Mouse (Mus musculus) gastrocnemius, adult 2 months (tissue): ENCODE results near the gene Nup160. TPM values are rescaled to one million over a fixed set of nuclear protein-coding genes. Genes with fewer than 3 reads are reported as not detected.

Experiments
- DNase-seq: peaks from one replicate; pipeline ENCODE4 v3.0.0; 2022
- H3K27ac ChIP-seq: fragments of 200-600 bp; 2 replicates; pipeline ENCODE4 v1.8.1; 2022; ENCODE audit warnings: mild to moderate bottlenecking
- H3K4me3 ChIP-seq: fragments of 200-600 bp; 2 replicates; pipeline ENCODE4 v1.8.1; 2022; ENCODE audit warnings: mild to moderate bottlenecking, moderate library complexity
- CTCF ChIP-seq: fragments of 200-600 bp; IDR thresholded peaks from 2 replicates; pipeline ENCODE4 v1.8.1; 2022; ENCODE audit warnings: antibody characterized with exemption, mild to moderate bottlenecking, moderate library complexity
- intact Hi-C: fragments of 180-260 bp; cut with DNase I; formaldehyde crosslinking; loops from one replicate; pipeline ENCODE4 v1.15.1; 2025
- long read RNA-seq, 2 experiments: library from polyadenylated mRNA; stranded (forward); transcript quantifications; one replicate each; pipeline ENCODE4 v2.0.0; 2021
- total RNA-seq, 2 experiments: library from RNA; stranded (reverse); gene quantifications; 2 replicates each; pipeline ENCODE4 v1.2.3; 2021

The Nup160 gene
- total RNA-seq, result 10 to 100 TPM; 11.2 to 12.5 TPM
- long read RNA-seq, experiment 1, partial matches to known transcripts, result 5 of 6 reads
- long read RNA-seq, experiment 1, other reads (novel, unspliced or antisense), result 1 of 6 reads
- long read RNA-seq, experiment 2, partial matches to known transcripts, result 8 of 8 reads
- long read RNA-seq, experiment 2, other reads (novel, unspliced or antisense), result 0 of 8 reads

DNA sequence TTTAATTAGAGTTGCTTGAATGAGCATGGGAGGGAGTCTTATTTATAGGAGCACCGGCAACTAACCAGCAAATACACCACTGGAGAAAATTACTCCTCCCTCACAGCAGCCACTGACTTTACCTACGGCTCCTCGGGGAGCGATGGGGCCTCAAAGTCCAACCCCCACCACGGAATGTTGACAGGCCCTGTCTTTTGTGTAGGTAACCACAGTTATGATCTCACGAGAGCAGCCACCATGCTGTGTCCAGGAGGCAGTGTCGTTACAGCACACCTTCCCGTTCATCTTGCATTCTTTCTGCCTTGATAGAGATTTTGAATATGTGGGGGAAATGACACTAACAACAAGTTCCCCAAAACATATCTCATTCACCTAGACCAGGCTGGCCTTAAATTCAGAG, at the start of gene Nup160:
Gene Nup160, plus strand, starts transcription at position 209 of the 400 bp plus-strand sequence.
- intact Hi-C loops, result loop anchor here (5.0 kb wide), 1 partner anchor 95 kb away; the partner anchor contains the start of gene Ptprj
- Histone ChIP-seq H3K27ac (no peak within 1 kb of the TSS), H3K4me3 (no peak within 1 kb of the TSS)
- TF ChIP-seq CTCF, result no peak
- no peak for DNase-seq

DNA sequence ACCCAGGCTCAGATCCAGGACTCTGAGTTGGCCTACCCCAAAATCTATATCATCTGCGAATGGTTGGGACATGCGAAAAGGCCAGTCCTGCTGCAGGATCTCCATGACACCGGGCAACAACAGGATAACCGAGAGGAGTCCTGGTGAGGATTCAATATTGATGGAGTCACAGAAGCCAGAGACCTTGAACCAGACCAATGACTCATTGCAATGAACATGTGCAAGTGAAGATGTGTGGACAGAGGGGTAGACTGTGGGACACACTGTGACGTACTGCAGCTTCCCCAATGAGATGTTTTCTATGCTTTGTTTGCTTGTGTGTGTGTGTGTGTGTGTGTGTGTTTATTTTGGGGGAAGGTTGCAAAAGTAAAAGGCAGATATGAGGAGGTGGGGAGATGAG, 48.8 kb upstream of the Nup160 start:
- H3K27ac ChIP-seq, result no peak overlapping the region
- intact Hi-C loops, result no loop called here
- no peak for DNase-seq
- TF ChIP-seq CTCF, result no peak
- no peak overlapping the region for H3K4me3 ChIP-seq

DNA sequence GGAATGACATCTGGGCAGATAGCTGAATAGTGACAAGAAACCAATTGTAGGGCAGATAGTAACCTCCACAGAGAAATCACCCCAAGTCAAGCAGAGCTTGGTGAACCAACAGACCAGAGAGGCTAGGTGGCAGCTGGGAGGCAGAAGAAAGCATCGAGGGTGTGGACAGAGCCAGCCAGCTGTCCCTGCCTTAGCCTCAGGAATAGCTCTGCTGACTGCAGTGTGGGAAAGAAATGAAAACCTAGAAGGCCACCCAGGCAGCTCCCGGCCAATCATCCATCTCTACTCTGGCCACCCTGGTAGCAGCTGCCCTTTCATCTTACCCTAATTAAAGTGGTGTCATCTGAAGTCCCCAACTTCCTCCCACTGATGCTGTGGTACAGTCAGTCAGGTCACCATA, 47.5 kb upstream of the Nup160 start:
- intact Hi-C loops, result no loop called here
- no peak for DNase-seq
- TF ChIP-seq CTCF, result no peak
- Histone ChIP-seq H3K4me3 (no peak overlapping the region), H3K27ac (no peak overlapping the region)

DNA sequence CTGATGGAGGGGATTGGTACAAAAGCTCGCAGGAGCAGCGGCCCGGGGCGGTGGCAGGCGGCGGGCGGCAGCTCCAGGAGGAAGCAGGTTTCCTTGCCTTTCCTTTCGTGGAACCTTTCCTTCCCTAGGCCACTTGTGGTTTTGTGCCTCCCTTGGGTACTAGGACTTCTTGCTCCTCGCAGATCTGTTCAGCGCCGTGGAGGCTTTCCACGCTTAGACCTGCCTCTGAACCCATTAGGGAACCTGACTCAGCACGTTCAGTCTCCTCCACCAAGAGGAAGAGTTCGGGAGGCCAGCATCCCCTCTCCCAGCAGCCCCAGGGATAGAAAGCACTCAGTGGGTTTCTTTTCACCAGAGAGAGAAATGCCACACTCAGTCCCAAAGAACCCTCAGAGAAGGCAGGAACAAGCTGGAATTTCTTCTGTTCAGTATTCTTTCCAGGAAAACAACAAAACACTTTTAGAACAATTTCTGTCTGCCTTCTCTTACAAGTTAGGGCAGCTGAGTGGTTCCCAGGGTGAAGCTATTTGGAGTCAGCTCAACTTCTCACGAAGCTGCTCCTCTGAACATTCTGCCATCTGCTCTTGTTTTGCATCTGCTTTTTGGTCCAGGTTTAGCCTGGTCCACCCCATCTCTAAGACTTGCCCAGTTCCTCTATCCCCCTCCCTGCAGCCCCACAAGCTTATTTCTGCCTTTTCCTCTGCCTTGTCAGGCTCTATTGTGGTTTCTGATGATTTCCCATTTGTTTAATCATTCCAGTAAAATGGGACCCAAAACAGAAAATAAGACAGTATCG, 44.9 kb upstream of the Nup160 start:
- no peak overlapping the region for H3K27ac ChIP-seq
- no peak for DNase-seq
- no peak overlapping the region for H3K4me3 ChIP-seq
- intact Hi-C loops, result no loop called here
- TF ChIP-seq CTCF, result no peak

DNA sequence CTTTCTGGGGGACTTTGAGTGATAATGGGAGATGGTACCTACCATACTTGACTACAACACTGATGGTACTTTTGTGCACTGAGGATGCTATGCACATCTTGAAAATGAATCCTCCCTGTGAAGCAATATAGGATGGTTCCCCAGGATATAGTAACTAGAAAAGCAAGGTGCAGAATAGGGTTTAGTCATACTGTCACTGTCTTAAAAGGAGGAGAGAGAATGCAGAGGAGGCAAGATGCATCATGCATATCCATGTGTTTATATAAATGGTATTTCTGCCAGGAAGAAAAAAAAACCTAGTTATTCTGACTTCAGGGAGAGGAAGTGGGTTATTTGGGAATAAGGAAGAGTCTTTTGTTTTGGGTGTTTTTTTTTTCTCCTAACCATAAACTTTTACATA, 42.3 kb upstream of the Nup160 start:
- DNase-seq, result no peak
- no peak overlapping the region for H3K4me3 ChIP-seq
- no peak for TF ChIP-seq CTCF
- intact Hi-C loops, result no loop called here
- no peak overlapping the region for H3K27ac ChIP-seq

DNA sequence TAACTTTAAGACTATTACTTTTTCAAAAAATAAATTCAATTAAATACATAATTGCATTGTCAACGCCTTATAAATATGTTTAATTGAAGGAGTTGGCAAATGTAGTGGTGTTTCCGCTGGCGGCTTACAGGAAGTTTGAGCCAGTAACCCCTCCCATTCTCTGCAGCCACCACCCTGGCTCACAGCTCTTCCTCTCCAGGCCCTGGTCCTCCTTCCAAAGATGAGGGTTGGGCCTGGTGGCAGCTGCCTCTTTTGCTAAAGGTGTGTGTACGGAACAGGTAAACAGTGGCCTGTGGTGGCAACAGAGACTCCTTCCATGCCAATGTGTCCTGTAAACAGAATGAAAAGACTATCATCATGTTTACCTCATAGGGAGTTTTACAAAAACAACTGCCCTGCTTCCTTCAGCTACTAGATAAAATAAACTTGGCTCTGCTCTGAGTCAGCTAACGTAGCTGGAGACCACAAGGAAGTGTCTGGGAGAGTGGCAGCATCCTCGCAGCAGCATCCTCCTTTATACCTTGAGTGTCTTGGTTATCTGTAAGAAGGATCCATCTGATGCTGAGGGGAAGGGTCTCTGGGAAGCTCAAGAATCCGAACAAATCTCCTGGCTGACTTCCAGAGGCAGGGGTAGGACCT, 41.8 kb upstream of the Nup160 start:
- no peak for DNase-seq
- Histone ChIP-seq H3K4me3 (no peak overlapping the region), H3K27ac (peak overlapping the region; percentile 48)
- intact Hi-C loops, result no loop called here
- no peak for TF ChIP-seq CTCF

DNA sequence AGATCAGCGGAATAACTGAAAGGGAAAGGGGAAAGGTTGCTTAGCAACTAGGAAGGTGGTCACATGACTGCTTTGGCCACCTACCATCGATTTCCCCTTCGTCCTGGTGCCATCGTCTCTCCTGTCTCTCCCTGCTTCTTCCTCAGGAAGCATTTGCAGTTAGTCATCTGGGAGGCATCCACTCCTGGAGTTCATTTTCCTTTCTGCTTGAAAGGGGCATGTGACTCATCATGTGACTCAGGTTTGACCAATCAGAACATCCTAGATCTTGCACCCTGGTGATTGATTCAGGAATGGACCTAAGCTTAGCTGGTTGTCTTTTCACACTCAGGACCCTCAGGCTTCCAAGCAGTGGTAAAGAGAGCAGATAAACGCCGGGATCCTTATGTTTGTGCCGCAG, 40.2 kb upstream of the Nup160 start:
- H3K27ac ChIP-seq, result no peak overlapping the region
- DNase-seq, result no peak
- no peak for TF ChIP-seq CTCF
- no peak overlapping the region for H3K4me3 ChIP-seq
- intact Hi-C loops, result no loop called here

DNA sequence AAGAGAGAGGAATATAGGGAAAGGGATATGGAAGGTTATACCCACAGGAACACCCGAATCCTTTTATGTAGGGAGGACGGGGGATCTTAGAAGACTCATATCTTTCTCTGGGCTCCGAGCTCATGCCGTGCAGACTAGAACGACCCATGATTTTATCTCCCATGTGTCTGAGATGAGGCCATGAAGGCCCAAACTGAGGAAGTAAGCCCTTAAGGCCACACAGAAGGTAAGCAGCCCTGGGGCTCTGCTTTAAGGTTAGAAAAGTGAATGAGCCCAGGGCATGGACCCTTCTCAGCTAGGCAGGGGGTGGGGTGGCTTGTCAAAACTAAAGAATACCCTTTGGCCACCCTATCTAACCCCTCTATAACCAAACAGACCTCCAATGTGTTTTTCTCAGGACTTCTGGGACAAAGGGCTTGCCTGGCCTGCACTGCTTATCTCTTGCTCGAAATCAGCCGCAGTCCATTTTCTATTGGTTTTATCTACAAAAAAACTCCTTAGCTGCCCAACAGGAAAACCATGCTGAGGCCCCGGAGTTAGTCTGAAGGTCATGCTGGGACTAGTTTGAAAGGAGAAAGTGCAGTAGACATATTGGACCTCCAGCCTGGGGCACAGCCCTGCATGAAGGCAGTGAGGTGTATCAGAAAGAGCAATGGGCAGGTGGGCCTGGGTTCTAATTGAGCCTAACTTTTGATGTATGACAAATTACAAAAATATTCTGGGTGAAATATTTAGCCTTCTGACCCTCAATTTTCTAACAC, 37.8 kb upstream of the Nup160 start:
- intact Hi-C loops, result no loop called here
- Histone ChIP-seq H3K4me3 (no peak overlapping the region), H3K27ac (no peak overlapping the region)
- DNase-seq, result no peak
- TF ChIP-seq CTCF, result no peak

DNA sequence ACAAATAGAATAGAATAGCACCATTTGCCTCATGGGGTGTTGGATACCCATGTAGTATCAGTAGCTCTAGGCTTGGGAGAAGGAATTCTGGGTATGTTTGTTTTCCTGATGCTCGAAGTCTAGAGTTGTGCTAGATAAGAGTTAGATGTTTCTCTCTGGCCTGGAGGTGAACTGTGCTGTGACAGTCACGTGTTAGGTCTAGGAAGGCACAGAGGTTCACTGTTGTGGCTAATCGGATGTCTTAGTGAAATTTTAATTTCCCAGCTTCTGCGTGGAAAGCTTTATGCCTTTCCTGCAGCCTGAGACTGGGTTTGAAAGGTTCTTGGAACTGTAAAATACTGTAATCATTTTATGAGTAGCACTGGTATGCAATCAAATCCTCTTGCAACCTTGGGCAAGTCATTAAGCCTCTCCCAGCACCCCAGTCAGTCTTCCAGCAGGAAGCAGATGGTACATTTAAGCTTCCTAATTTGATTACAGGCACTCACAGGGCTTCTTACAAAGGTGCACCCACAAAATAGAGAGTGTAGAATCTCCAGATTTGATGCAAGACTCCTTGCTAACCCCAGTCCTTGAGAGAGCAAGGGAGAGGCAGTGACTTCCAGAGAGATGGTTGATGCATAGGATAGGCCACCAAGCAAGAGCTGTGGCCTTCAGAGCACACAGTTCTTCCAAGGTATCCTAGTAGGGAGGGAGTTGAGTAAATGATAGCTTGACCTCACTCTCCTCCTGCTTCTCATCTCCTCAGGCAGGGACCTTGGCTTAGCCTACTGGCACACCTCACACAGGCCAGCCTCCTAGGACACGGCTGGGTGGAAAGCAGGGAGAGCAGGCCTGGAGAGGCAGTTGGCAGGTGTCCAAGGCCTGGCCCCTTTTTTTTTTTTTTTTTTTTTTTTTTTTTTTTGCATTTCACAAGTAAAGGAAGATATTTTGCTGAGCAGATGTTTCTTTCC, 37.0 kb upstream of the Nup160 start:
- no peak for TF ChIP-seq CTCF
- no peak for DNase-seq
- Histone ChIP-seq H3K27ac (no peak overlapping the region), H3K4me3 (no peak overlapping the region)
- intact Hi-C loops, result no loop called here

DNA sequence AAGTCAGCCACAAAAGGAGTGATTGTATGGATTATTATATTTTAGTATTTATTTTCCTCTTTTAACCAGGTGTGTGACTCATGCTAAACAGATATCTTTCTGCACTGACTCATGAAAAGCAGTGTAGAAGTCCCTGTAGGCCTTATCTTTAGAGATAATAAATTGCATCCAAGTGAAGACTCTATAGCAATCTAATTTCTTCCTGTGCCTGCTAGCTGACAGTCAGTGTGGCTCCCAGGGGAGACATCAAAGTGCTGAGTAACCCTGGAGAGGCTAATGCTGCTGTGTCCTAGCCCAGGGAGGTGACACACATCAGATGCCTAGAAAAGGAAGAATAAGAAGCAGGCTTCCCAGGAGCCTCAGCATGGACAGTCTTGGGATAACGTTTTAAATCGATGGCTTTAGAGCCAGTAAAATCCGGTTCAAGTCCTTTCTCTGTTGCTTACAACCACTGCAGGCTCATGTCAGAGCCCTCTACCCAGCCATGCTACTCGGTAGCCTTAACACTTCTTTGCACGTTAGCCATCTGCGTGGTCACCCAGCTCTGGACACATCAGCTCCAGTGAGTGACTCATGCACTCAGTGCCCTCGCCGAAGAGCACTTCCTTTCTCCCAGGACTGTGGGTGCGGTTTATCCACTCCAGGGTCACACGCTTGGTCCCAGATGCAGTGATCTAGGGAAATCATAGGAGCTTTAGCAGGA, 35.9 kb upstream of the Nup160 start:
- Histone ChIP-seq H3K27ac (no peak overlapping the region; the same call in 1 of the 2 replicates), H3K4me3 (no peak overlapping the region)
- intact Hi-C loops, result no loop called here
- no peak for TF ChIP-seq CTCF
- no peak for DNase-seq

DNA sequence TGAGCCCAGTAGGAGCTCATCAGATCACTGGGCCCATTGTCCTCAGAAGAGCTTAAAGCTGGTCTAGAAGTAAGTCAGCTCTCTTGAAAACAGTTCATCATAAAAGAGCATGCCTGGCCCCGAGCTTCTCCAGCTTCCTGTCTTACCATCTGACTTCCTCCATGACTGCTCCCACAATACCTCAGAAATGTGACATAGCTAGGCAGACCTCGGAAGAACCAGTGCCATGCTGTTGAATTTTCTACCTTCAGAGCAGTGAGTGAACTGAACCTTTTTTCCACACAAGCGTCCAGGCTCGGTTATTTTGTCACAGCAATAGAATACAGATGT, 35.3 kb upstream of the Nup160 start:
- Histone ChIP-seq H3K27ac (no peak overlapping the region), H3K4me3 (no peak overlapping the region)
- intact Hi-C loops, result no loop called here
- TF ChIP-seq CTCF, result no peak
- no peak for DNase-seq
